In genomic region chr13:38152429-38153035, GRCm38 (mm10) we compare ENCODE assay signal across 8 mouse cellular contexts. TPM values are rescaled to one million over a fixed set of nuclear protein-coding genes. Genes with fewer than 3 reads are reported as not detected.
DNase-seq lines count a peak whose midpoint lies in the region; ATAC-seq and TF ChIP-seq lines count a peak whose summit lies in the region.

No protein-coding gene starts in this region.

- no peak for TF ChIP-seq CTCF in gastrocnemius, adult 2 months (IDR thresholded peaks at IDR 0.05)

- no peaks in the 10 kb centered on the region for H3K9me3 ChIP-seq in limb, embryonic 11.5 days (ENCODE audit: control insufficient read depth, low read length)

- H3K9ac ChIP-seq in limb, embryonic 11.5 days (ENCODE audit: low read length), result no peak overlapping the region

- peaks cover 18% of the 10 kb centered on the region for H3K27me3 ChIP-seq in limb, embryonic 11.5 days (ENCODE audit: control insufficient read depth, insufficient read depth, low read length)

- intact Hi-C loops in gastrocnemius, adult 2 months (cut with DNase I), result no loop called here
- intact Hi-C loops in gastrocnemius, postnatal 14 days (cut with DNase I; ENCODE audit: low total_unique reads), result no loop called here
- intact Hi-C loops in heart, postnatal 36 days (cut with DNase I), result loop anchor here (5.0 kb wide), 1 partner anchor 80 kb away; no protein-coding TSS in a partner anchor

- peak; percentile 56; the same call in 1 of the 2 replicates for ATAC-seq in limb, embryonic 11.5 days (ENCODE audit: insufficient number of reproducible peaks, low FRiP score, low TSS enrichment, low read depth)

- H3K4me2 ChIP-seq in limb, embryonic 11.5 days (ENCODE audit: low read depth, severe bottlenecking), result peak overlapping the region; percentile 83

- H3K36me3 ChIP-seq in limb, embryonic 11.5 days (ENCODE audit: control insufficient read depth, insufficient read depth, low read length), result no peaks in the 10 kb centered on the region

- peaks cover 2% of the 10 kb centered on the region; the same call in 1 of the 2 replicates for H3K4me1 ChIP-seq in limb, embryonic 11.5 days (ENCODE audit: control insufficient read depth, insufficient read depth, low read length)

- 0% methylated on average over 31 of the region's 31 CpGs for WGBS in limb, embryonic 11.5 days

- DNase-seq in gastrocnemius, adult 2 months, result no peak
- DNase-seq in gastrocnemius, postnatal 14 days, result no peak
- DNase-seq in embryo, embryonic 11.5 days (ENCODE audit: low read depth, low spot score), result peak; percentile 30
- peak; percentile 21 to 29 for DNase-seq in heart, postnatal 36 days
- DNase-seq in limb, embryonic 11.5 days (ENCODE audit: low spot score), result no peak
- peak; percentile 62 for DNase-seq in mesoderm, embryonic 11.5 days (ENCODE audit: low read depth, low spot score)
- peak; percentile 47 to 48 for DNase-seq in urinary bladder, postnatal 36 days (ENCODE audit: low spot score in 2 of 2)
- no peak for DNase-seq in right cerebral cortex, adult 18-20 months

- no peak overlapping the region for H3K27ac ChIP-seq in gastrocnemius, adult 2 months
- H3K27ac ChIP-seq in limb, embryonic 11.5 days (replicated peaks; ENCODE audit: low read depth, low read length), result no peak overlapping the region

- H3K4me3 ChIP-seq in gastrocnemius, adult 2 months, result peak overlapping the region; percentile 71
- peak overlapping the region; percentile 34 for H3K4me3 ChIP-seq in limb, embryonic 11.5 days (ENCODE audit: low read depth, low read length)

RNA-seq across cellular contexts. Expression of gene Dsp, which starts 1.4 kb away (rescaled TPM):
- under 1 TPM in 1 of 2 experiments, not detected in 1; 0.03 TPM for total RNA-seq in gastrocnemius, adult 2 months (2021)
- total RNA-seq in gastrocnemius, postnatal 14 days (2021), result under 1 TPM; 0.02 to 0.06 TPM
- 100 to 1,000 TPM; 529 TPM for total RNA-seq in heart, postnatal 36 days (2021)
- 3.0 and 3.9 TPM in 2 replicates for polyA plus RNA-seq in limb, embryonic 11.5 days (2014; fragmentation: Nextera tagmentation; extraction: Ambion mirVana)

RNA-seq across cellular contexts. Expression of gene Snrnp48, which starts 52.2 kb away (rescaled TPM):
- total RNA-seq in gastrocnemius, adult 2 months (2021), result 10 to 100 TPM in 1 of 2 experiments, 1 to 10 TPM in 1; 9.9 to 10.3 TPM
- 1 to 10 TPM; 6.2 to 7.7 TPM for total RNA-seq in gastrocnemius, postnatal 14 days (2021)
- total RNA-seq in heart, postnatal 36 days (2021), result 10 to 100 TPM in 1 of 2 experiments, 1 to 10 TPM in 1; 9.8 to 11.4 TPM
- polyA plus RNA-seq in limb, embryonic 11.5 days (2014; fragmentation: Nextera tagmentation; extraction: Ambion mirVana), result 41.4 and 41.9 TPM in 2 replicates

Comparison
In these comparisons a context has a peak if more than half of its experiments do, and no peak if none do; other contexts are left out.
1. DNase-seq: peak in embryo, embryonic 11.5 days (single experiment), heart, postnatal 36 days (2 of 2), mesoderm, embryonic 11.5 days (single experiment) and urinary bladder, postnatal 36 days (2 of 2); none in gastrocnemius, adult 2 months (single experiment), gastrocnemius, postnatal 14 days (single experiment), limb, embryonic 11.5 days (single experiment) and right cerebral cortex, adult 18-20 months (single experiment).
2. RNA of gene Dsp, which starts 1.4 kb away (total RNA-seq): 529 TPM in heart, postnatal 36 days; 0.02 to 0.06 TPM in gastrocnemius, postnatal 14 days and 0.03 TPM in gastrocnemius, adult 2 months; every median in the first group is over 100 times any median in the second.